Mouse (Mus musculus) skeletal muscle tissue, adult 2 months (tissue): ENCODE results near the gene Nbea.
A peak's percentile ranks its signal among the peaks of the same experiment; 100 is the strongest.

ENCODE experiments used
- DNase-seq: peaks from one replicate; pipeline ENCODE4 v3.0.0-alpha.2; 2012; ENCODE audit warnings: low read depth, low spot score

Gene Nbea

DNA sequence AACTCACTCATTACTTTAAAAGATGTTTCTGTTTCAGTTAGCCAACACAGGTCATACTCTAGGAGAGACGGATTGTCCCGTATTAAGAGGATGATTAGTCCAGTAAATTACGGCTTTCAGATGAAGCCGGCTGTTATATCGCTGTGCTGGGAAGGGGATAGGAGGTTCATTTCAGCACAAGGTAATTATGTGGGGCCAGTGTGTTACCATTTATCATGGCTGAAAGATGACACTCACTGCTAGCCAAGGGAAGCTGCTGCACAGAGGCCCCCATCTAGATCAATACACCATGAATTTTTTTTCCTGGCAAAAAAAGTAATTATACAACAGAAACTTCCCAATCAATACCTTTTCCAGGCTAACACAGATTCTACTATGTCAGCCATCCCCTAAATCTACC lies 353.3 kb downstream of the Nbea start:
- no peak for DNase-seq

GRCm38 (mm10) chr3:55828481-55829256 lies 354.8 kb downstream of the Nbea start:
- no peak for DNase-seq

- no peak for DNase-seq
Measured at GRCm38 (mm10) chr3:55824864-55825263, 358.6 kb downstream of the Nbea start.

- no peak for DNase-seq
Measured at GRCm38 (mm10) chr3:55819598-55819997, 363.9 kb downstream of the Nbea start.

DNA sequence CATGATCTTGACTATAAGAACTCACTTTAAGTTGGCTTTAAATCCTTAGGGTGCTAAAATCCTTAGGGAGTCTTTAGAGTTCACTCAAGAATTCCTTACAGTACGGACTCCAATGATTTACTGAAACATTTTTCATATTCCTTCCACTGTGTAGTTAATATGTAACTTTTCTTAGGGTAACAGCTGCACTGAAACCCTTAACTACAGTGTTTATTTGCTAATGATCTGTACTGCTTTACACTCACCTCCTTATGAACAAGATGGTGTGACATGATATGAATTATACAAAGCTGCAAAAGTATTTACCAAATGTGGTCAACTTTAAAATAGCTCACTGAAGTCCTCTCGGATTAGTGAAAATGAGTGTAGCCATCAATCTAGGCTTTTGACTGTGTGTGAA lies 365.4 kb downstream of the Nbea start:
- DNase-seq = no peak

- DNase-seq = peak; percentile 13
Measured at GRCm38 (mm10) chr3:55816638-55817375, 366.7 kb downstream of the Nbea start.

GRCm38 (mm10) chr3:55816096-55816495 lies 367.4 kb downstream of the Nbea start:
- DNase-seq = no peak

- no peak for DNase-seq
Measured at GRCm38 (mm10) chr3:55814993-55815625, 368.4 kb downstream of the Nbea start.

DNA sequence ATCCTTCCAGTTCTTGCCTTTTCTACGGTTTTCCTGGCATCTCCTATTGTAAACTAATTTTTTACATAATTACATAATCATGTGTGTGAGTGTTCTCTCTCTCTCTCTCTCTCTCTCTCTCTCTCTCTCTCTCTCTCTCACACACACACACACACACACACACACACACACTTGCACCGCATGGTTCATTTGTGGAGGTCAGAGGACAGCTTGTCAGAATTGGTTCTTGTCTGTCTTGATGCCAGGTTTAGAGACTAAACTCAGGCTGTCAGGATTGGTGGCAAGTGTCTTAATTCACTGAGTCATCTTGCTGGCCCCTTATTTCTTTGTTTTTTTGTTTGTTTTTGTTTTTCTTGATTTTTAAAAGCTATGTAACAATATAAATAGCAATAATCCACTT lies 388.7 kb downstream of the Nbea start:
- DNase-seq = no peak

DNA sequence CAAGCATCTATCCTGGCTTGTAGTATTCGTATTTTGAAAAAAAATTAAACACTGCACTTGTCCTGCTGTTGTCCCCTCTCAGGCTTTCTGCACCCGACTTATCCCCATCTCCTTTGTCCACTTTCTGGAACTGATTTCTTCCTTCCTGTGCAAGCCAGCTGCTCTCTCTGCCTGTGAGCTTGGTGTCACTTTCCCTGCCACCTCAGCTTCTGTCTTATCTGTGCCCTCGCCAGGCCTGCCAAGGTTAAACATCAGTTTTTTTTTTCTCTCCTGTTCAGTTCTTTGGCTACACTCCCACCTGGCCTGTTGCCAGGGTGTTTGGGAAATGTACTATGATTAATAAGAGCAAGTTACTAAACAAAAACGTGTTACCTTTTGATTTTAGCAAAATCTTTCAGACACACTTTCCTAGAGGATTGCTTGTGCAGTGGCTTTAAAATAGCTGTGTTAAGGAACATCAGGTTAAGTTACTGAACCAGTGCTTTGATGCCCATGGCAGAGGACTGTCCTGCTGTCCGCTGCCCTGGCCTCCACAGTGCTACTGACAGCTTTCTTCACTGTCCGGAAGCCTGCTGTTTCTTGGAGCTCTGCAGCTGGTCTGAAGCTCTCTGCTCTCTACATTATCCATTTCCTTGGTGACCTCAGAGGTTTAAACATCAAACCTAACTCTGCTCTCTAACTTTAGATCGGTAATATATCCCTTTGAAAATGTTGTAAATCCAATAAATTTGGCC lies 389.5 kb downstream of the Nbea start:
- DNase-seq = no peak

GRCm38 (mm10) chr3:55792251-55792650 lies 391.2 kb downstream of the Nbea start:
- no peak for DNase-seq

DNA sequence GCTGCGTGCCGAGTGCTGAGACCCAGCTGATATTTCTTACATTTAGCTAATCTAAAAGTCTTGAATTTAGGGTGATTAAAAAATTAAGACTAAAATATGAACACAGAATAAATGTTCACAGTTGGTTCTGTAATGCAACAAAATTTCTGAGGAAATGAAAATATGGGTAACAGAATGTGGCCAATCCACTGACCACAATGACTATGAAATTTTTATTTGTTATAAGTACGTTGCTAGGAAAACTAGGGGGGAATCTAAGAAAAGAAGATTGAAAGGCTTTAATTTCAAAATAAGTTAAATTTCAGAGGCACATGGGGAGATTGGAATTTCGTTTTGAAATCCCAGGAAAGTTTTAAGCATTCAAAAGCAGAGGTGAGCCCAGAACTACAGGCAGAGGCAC lies 392.9 kb downstream of the Nbea start:
- no peak for DNase-seq

- no peak for DNase-seq
Measured at GRCm38 (mm10) chr3:55789856-55790255, 393.6 kb downstream of the Nbea start.

DNA sequence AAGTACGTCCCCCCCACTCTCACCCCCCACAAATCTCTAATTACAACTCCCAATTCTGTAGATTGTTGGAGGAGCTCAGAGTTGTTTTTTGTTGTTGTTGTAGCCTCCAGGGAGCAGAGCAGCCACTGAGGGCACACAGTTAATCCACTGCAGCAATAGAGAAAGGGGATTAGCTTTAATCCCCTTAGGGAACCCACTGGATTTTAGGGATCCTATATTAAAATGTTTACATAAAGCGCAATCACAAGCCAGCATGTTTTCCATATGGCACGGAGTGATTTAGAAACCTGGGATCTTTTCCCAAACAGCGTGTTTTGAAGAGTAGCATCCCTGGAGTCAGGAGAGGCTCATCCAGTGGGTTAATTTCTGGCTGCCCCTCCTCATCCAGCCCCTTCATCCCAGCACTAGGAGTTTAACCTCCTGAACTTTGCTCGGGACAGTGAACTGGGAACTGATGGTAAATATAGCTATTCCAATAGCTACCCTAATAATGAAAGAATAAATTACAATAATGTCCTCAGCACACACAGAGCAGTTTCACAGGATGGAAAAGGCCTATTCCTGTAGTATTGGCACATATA lies 394.8 kb downstream of the Nbea start:
- DNase-seq = no peak

DNA sequence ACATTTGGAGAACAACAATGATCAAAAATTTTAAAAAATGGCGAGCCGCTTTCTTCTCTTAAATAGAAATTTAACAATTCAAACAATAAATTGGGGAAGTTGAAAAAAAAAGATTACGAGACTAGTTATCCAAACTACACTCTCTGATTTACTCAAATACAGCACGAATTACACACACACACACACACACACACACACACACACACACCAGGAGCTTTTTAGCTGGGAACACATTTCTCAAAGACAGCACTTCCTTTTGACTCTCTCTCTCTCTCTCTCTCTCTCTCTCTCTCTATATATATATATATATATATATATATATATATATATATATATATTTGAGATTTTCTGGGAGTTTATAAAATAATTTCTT lies 395.3 kb downstream of the Nbea start:
- no peak for DNase-seq

DNA sequence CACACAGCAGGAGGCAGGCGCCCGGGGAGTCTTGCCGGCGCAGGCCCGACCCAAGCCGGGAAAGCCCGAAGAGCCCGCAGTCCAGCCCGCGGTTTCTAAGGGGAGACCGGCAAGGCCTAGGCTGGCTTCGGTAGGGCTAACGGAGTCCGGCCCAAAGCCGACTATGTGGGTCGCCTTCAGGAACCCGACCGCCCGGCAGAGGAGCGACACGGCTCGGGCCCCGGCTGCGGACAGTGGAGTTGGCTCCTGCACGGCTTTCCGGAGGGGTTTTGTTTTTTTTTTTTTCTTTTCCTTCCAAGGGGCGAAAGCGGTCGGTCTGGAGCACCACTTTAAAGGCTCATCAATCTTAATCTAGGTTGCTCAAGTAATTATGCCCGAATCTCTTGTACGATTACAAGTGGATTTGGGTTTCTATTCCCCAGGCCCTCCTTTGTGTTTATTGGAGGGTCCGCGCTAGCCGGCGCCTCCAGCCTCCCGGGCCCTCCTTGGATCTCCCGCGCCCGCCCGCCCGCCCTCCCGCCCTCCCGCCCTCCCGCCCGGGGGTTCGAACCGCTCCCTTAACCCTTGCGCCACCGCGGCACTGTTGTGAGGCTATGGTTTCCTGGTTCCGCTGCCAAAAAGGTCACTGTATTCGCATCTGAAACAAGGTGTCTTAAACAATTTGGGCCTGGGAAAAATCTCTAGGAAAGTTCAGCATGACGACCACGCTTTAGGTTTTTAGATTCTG lies 395.9 kb downstream of the Nbea start:
- no peak for DNase-seq

- no peak for DNase-seq
Measured at GRCm38 (mm10) chr3:55786835-55787486, 396.5 kb downstream of the Nbea start.

GRCm38 (mm10) chr3:55785981-55786725 lies 397.3 kb downstream of the Nbea start:
- no peak for DNase-seq

DNA sequence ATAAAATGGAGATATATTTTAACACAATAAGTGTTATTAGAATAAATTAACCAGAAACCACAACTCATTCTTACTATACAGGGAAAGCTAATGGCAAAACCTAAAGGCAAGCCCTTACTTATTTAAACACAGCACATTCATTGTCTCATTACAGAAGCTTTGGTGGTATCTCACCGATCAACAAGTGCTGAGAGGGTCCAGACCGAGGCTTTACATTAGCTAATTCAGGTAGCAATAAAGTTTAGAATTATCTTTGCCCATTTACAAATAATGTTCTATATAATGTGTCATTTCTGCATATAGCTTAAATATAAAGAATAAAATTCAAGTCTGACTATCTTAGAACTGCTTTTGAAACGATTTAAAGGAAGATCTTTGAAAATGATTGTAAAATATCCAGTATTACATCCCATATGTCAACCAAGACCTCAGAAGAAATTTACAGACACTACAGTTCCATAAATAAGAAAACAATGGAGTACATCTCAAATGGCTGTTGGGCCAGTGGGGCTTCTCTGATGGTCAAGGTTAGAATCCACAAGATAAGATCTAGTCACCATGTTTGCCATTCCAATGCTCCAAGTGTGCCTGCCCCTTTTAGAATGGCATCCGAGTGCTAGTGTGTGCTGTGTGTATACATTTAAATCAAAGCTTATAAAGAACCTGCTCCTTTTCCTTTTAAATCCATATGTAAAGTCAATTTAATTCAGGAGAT lies 398.1 kb downstream of the Nbea start:
- DNase-seq = no peak
